Mouse (Mus musculus): ENCODE results near the gene Tiam1. TPM values are rescaled to one million over a fixed set of nuclear protein-coding genes. Genes with fewer than 3 reads are reported as not detected.

Gene Tiam1
- polyA plus RNA-seq, 1 experiment from 2014 or later, result 51.8 TPM

DNA sequence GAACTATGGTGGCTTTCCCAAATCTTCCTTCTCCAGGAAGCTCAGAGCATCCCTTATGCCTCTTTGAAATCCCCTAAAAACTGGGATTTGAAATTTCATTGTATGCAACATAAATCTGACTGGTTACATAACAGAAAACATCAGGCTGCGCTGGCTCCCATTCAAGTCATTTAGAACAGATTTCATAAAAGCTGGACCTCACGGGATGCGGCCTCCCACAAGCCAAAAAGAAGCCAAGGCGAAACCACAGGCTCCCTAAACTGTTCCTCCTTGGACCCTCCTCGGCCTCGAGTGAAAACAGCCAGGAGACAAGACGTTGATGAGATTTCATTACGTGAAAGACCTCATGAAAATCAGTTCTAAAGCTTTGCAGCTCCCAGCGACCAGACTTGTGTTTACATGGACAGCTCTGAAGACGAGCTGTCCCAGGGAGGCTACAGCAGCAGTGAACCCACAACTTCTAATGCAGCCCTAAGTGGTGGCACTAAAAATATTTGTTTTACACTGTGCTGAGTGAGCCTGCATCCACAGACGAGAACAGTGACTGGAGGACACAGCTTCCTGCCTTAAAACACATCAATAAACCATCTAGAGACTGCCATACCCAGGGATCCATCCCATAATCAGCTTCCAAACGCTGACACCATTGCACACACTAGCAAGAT lies 96.9 kb downstream of the Tiam1 start:
- no peaks in the 10 kb centered on the region for H3K9me3 ChIP-seq
- H3K4me1 ChIP-seq, result peaks cover 5% of the 10 kb centered on the region
- no peak for ATAC-seq (ENCODE audit: insufficient number of reproducible peaks, low FRiP score, low TSS enrichment, low read depth)
- H3K9ac ChIP-seq, result no peak overlapping the region
- no peak overlapping the region for H3K4me3 ChIP-seq
- no peak overlapping the region; the same call in 1 of the 2 replicates for H3K27ac ChIP-seq
- H3K36me3 ChIP-seq, result no peaks in the 10 kb centered on the region
- H3K4me2 ChIP-seq, result no peak overlapping the region
- H3K27me3 ChIP-seq, result no peaks in the 10 kb centered on the region
- 52% methylated on average over 12 of the region's 12 CpGs for WGBS

DNA sequence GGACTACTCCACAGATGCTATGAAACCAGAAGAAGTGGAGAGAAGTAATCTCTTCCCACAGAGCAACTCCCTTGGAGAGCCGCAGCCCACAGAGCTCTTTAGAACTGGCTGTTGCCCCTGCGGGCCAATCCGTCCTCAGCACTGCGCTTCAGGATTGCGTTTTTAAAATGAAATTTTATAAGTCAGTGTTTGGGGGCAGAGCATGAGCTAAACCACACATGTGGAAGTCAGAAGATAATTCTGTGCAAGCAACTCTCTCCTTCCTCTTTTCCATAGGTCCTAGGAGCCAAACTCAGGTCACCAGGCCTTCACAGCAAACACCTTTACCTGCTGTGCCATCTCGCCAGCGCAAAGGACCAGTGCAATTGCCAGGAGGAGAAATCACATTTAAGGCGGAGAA lies 98.0 kb downstream of the Tiam1 start:
- H3K9ac ChIP-seq, result no peak overlapping the region
- no peaks in the 10 kb centered on the region for H3K36me3 ChIP-seq
- ATAC-seq (ENCODE audit: insufficient number of reproducible peaks, low FRiP score, low TSS enrichment, low read depth), result no peak
- no peak overlapping the region for H3K4me2 ChIP-seq
- no peaks in the 10 kb centered on the region for H3K9me3 ChIP-seq
- H3K4me1 ChIP-seq, result peaks cover 5% of the 10 kb centered on the region
- H3K4me3 ChIP-seq, result no peak overlapping the region
- WGBS, result 77% methylated on average over 8 of the region's 8 CpGs
- H3K27me3 ChIP-seq, result no peaks in the 10 kb centered on the region
- H3K27ac ChIP-seq, result no peak overlapping the region

DNA sequence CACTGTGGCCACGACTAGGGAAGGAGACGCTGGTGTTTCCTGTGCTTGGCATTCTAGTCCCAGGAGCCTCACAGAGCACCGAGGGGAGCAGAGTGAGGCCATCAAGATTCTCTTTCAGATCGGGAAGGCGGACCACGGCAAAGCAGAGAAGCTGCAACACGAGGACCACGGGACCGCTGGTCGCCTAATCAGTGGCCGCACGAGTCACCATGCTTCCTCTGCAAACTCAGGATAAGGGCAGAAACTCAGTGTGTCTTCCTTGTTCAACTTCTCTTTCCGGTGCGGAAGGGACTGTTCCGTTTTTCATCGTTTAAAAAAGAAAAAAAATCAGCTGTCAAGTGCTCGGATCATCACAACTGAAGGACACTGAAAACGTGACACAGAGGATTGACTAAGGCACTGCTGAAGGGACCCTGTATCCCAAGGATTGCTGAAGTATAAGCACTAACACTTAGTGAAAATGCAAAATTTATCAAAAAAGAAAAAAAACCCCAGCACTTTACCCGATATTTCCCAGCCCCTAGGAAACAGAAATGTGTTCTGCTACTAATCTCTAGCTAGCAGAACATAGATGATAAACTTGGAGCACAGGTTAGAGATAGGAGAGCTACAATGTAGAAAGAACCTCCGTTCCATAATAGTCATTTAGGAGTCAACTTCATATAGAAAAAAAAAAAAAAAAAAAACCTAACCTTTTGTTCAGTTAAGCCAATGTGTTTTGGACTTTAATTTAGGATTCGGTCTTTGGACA lies 99.4 kb downstream of the Tiam1 start:
- Histone ChIP-seq H3K4me1 (peaks cover 5% of the 10 kb centered on the region), H3K4me3 (no peak overlapping the region), H3K27ac (no peak overlapping the region), H3K4me2 (no peak overlapping the region), H3K9me3 (no peaks in the 10 kb centered on the region), H3K9ac (no peak overlapping the region), H3K27me3 (no peaks in the 10 kb centered on the region), H3K36me3 (no peaks in the 10 kb centered on the region)
- 83% methylated on average over 21 of the region's 21 CpGs for WGBS
- no peak for ATAC-seq (ENCODE audit: insufficient number of reproducible peaks, low FRiP score, low TSS enrichment, low read depth)

DNA sequence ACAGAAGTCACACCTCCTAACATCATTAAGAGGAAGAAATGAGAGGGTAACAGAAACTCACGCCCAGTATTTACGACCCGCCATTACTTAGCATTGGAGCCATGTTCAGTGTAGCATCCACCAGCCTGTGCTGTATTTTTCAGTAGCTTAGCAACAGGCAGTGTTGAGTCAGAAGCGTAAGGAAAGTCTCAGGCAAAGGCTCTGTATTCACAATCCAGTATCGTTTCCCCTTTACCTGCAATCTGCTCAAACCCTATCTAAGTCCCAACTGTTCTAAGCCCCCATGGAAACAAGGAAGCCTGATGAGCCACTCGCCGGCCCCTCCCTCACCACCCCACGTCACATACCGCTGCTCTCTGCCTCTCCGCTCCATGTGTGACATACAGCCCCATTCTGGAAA lies 100.7 kb downstream of the Tiam1 start:
- Histone ChIP-seq H3K27me3 (no peaks in the 10 kb centered on the region), H3K9me3 (no peaks in the 10 kb centered on the region), H3K27ac (no peak overlapping the region), H3K36me3 (no peaks in the 10 kb centered on the region), H3K9ac (no peak overlapping the region), H3K4me1 (peaks cover 5% of the 10 kb centered on the region), H3K4me2 (no peak overlapping the region), H3K4me3 (no peak overlapping the region)
- WGBS, result 85% methylated on average over 10 of the region's 10 CpGs
- ATAC-seq (ENCODE audit: insufficient number of reproducible peaks, low FRiP score, low TSS enrichment, low read depth), result no peak

DNA sequence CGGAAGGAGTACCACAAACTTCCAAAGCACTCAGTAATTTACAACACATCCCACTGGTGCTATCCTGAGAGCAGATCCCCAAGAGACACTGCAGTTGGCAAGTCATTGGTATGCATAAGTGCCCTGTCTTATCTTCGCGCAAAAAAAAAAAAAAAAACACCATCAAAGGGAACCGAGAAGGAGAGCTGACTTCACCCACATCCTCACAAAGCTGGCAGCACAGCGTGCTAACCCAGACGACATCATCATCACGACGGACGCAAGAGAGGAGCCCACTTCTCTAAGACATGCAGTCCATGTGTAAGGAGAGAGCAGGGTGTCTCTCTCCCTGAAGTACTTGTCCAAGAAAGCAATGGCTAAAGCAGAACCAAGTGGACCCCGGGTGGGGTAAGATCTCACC lies 101.2 kb downstream of the Tiam1 start:
- WGBS, result 81% methylated on average over 10 of the region's 10 CpGs
- Histone ChIP-seq H3K9ac (no peak overlapping the region), H3K36me3 (no peaks in the 10 kb centered on the region), H3K27me3 (no peaks in the 10 kb centered on the region), H3K4me3 (no peak overlapping the region), H3K9me3 (no peaks in the 10 kb centered on the region), H3K4me1 (peaks cover 5% of the 10 kb centered on the region), H3K4me2 (no peak overlapping the region), H3K27ac (no peak overlapping the region)
- no peak for ATAC-seq (ENCODE audit: insufficient number of reproducible peaks, low FRiP score, low TSS enrichment, low read depth)

DNA sequence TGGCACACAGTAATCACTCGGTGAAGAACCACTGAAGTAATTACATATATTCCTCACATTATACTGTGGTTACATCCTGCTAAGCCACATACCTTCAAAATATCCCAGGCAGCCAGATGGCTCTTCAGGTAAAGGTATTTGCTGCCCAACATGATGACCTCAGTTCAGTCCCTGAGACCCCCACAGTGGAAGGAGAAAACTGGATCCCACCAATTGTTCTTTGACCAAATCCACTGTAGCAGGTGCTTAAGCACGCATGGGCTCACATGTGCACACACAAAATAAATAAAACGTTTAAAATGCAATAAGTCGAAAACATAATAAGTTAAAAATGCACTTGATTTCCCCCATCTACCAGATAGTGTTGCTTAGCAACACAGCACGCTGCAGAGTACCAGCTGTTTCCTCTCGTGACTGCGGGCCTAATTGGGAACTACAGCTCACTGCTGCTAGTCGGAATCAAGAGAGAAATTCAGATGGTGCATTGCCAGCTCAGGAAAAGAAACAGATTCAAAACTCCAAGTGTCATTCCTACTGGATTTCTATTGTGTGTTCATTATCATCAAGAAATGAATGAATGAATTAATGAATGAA lies 102.7 kb downstream of the Tiam1 start:
- Histone ChIP-seq H3K4me1 (peaks cover 9% of the 10 kb centered on the region), H3K36me3 (no peaks in the 10 kb centered on the region), H3K9me3 (no peaks in the 10 kb centered on the region), H3K27ac (no peak overlapping the region), H3K4me2 (no peak overlapping the region), H3K4me3 (no peak overlapping the region), H3K27me3 (no peaks in the 10 kb centered on the region; the same call in 1 of the 2 replicates), H3K9ac (no peak overlapping the region)
- ATAC-seq (ENCODE audit: insufficient number of reproducible peaks, low FRiP score, low TSS enrichment, low read depth), result no peak
- WGBS, result 58% methylated on average over 8 of the region's 8 CpGs

DNA sequence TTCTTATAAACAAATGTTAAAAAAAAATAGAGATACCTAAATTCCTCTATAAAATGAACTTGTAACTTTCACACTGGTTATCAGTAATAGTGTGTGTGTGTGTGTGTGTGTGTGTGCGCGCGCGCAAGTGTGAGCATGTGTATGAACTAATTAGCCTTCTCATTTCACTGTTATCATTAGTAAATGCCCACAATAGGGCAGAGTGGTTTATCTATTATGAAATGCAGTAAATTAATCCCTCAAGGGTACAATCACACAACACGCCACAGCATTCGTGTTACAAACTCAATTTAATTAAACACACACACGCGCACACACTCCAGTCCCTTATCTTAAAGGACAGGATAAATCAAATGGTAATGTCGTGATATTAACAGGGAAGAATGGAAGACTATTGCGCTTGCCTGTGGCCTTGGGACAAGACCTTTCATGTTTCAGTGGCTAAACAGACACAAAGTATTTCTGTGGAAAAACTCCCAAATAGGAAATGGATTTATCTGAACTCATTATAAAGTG lies 107.9 kb downstream of the Tiam1 start:
- no peak for ATAC-seq (ENCODE audit: insufficient number of reproducible peaks, low FRiP score, low TSS enrichment, low read depth)
- Histone ChIP-seq H3K4me1 (peaks cover 10% of the 10 kb centered on the region; the same call in 1 of the 2 replicates), H3K4me3 (no peak overlapping the region), H3K36me3 (no peaks in the 10 kb centered on the region), H3K4me2 (no peak overlapping the region), H3K9me3 (no peaks in the 10 kb centered on the region), H3K27ac (no peak overlapping the region), H3K9ac (no peak overlapping the region), H3K27me3 (no peaks in the 10 kb centered on the region; the same call in 1 of the 2 replicates)
- WGBS, result 85% methylated on average over 10 of the region's 10 CpGs

DNA sequence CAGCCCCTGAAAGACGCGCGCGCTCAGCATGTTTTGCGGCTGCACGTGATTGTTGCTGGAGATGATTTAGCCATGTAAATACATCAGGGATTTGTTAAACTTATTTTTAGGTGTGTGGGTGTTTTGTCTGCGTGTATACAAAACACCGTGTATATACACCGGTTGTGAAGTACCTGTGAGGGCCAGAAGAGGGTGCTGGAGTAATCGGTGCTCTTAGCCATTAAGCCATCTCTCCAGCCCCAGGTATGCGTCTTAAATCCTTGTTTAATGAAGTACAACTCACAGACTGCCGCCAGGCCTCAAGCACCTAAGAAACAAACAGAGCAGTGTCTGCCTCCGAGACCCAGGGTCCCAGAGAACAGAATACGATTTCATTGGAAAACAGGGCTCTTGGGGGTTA lies 113.2 kb downstream of the Tiam1 start:
- no peaks in the 10 kb centered on the region for H3K9me3 ChIP-seq
- no peaks in the 10 kb centered on the region for H3K27me3 ChIP-seq
- H3K4me1 ChIP-seq, result peaks cover 7% of the 10 kb centered on the region
- no peak overlapping the region for H3K9ac ChIP-seq
- 76% methylated on average over 14 of the region's 14 CpGs for WGBS
- no peaks in the 10 kb centered on the region for H3K36me3 ChIP-seq
- no peak overlapping the region for H3K4me2 ChIP-seq
- no peak overlapping the region for H3K27ac ChIP-seq
- ATAC-seq (ENCODE audit: insufficient number of reproducible peaks, low FRiP score, low TSS enrichment, low read depth), result no peak
- no peak overlapping the region for H3K4me3 ChIP-seq

DNA sequence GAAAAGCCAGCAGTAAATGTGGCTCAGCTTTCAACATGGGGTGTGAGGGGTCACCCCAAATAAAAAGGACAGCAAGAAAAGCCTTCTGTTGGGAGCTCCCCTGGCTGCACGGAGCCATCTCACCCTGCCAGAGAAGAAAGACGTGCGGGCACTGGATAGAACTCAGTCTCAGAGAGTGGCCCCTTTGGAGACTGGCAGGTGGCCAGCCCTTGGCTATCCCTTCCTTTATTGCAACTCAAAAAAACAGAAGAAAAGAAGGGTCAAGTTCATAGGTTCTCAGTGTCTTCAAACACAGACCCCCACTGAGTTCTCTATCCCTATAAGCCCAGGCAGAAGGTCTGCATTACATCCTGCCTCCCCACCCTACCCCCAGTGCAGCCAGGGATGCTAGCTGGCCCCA lies 115.7 kb downstream of the Tiam1 start:
- Histone ChIP-seq H3K36me3 (no peaks in the 10 kb centered on the region), H3K27me3 (no peaks in the 10 kb centered on the region), H3K4me2 (no peak overlapping the region), H3K9ac (no peak overlapping the region), H3K9me3 (no peaks in the 10 kb centered on the region), H3K27ac (no peak overlapping the region), H3K4me1 (peaks cover 7% of the 10 kb centered on the region; the same call in 1 of the 2 replicates), H3K4me3 (no peak overlapping the region)
- ATAC-seq (ENCODE audit: insufficient number of reproducible peaks, low FRiP score, low TSS enrichment, low read depth), result no peak
- 79% methylated on average over 3 of the region's 3 CpGs for WGBS

DNA sequence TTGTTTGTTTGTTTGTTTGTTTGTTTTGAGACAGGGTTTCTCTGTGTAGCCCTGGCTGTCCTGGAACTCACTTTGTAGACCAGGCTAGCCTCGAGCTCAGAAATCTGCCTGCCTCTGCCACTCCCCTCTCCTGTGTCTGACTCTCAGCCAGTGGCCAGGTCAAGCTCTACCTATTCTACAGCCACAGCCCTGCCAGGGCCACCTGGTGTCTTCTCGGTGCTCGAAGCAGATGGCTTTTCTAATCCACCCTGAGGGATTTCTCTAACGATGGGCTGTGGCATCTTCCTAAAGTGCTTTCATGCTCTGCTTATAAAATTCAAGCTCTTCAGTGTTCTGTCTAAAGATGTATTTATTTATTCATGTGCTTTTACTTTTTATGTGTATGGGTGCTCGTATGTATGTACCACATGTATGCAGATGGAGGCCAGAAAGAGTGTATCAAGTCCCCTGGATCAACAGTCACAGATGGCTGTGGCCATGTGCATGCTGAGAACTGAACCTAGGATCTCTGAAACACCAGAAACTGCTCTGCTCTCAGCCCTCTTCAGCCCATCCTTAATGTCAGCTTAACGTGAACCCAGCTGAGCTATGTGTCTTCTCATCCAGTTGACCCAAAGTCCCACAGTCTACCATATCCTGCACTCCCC lies 117.9 kb downstream of the Tiam1 start:
- no peak for ATAC-seq (ENCODE audit: insufficient number of reproducible peaks, low FRiP score, low TSS enrichment, low read depth)
- Histone ChIP-seq H3K27ac (no peak overlapping the region), H3K4me3 (no peak overlapping the region), H3K4me1 (peaks cover 12% of the 10 kb centered on the region; the same call in 1 of the 2 replicates), H3K9ac (no peak overlapping the region), H3K36me3 (no peaks in the 10 kb centered on the region), H3K9me3 (no peaks in the 10 kb centered on the region), H3K27me3 (no peaks in the 10 kb centered on the region), H3K4me2 (no peak overlapping the region)
- WGBS, result 88% methylated on average over 6 of the region's 6 CpGs

DNA sequence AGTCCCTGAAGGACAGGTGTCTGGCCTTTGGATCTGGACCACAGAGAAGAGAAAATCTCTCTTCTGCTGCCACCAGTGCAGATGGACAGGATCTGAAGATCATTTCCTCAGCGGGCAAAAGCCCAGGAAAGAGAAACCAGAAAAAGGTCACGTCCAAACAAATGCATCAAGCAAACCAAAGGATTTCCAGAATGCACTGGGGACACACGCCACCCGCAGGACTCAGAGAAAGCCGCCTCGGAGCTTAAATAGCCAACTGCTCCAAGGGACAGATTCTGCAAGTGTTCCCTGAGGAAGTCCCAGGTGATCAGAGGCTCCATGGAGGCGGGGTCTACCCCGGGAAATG lies 119.9 kb downstream of the Tiam1 start:
- no peak for ATAC-seq (ENCODE audit: insufficient number of reproducible peaks, low FRiP score, low TSS enrichment, low read depth)
- Histone ChIP-seq H3K36me3 (no peaks in the 10 kb centered on the region), H3K27me3 (no peaks in the 10 kb centered on the region), H3K9me3 (no peaks in the 10 kb centered on the region), H3K4me2 (no peak overlapping the region), H3K4me1 (peaks cover 11% of the 10 kb centered on the region; the same call in 1 of the 2 replicates), H3K4me3 (no peak overlapping the region), H3K27ac (no peak overlapping the region), H3K9ac (no peak overlapping the region)
- 77% methylated on average over 8 of the region's 8 CpGs for WGBS

Measured in limb, embryonic 15.5 days (tissue).